Mouse (Mus musculus) stomach, postnatal 0 days (tissue): Measurements from ENCODE around the gene Bank1.

ENCODE experiments used
- CTCF ChIP-seq: IDR thresholded peaks from 2 replicates; pipeline ENCODE4 v1.5.1; 2016; ENCODE audit warnings: antibody characterized with exemption, low read depth, mild to moderate bottlenecking, moderate library complexity
- EP300 ChIP-seq: optimal IDR thresholded peaks from 2 replicates; pipeline ENCODE3; 2016; ENCODE audit warnings: antibody characterized with exemption

DNA sequence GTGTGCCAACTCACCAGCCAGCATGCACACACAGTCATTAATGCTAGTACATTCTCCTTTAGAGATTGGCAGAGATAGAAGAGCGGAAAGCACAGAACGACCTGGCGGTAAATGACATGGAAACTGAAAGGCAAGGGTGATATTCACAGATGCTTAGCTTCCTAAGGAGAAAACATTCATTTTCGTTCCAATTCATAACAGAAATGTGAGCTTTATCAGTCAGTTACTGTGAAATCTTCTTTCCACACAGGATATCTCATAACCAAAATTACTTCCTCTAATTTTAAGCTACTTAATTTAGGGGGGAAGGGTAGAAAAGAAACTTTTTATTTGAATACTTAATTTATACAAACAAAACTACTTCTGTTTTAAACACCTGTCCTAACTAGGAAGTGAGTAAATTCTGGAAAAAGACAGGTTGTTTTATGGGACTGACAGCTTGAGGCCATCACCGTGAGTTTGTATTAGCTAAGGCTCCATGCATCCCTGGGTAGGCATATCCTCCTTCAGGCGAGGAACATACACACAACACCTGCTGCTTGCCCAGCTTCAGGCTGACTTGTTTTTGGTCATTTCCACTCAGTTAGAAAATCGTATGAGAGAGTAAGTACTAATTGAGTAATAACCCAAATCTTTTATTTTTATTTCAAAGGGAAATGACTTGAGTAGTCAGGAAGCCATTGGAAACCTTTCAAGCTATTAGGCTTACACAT, 238.8 kb downstream of the Bank1 start:
- TF ChIP-seq CTCF: no peak
- no peak for TF ChIP-seq EP300
